Mouse (Mus musculus) spleen, postnatal 14 days (tissue): ENCODE measurements around the gene App.

ENCODE experiments used
- DNase-seq, 2 experiments: peaks; one replicate each; pipeline ENCODE4 v3.0.0; 2021 to 2022; ENCODE audit warnings: low spot score in 2 of 2

App gene

DNA sequence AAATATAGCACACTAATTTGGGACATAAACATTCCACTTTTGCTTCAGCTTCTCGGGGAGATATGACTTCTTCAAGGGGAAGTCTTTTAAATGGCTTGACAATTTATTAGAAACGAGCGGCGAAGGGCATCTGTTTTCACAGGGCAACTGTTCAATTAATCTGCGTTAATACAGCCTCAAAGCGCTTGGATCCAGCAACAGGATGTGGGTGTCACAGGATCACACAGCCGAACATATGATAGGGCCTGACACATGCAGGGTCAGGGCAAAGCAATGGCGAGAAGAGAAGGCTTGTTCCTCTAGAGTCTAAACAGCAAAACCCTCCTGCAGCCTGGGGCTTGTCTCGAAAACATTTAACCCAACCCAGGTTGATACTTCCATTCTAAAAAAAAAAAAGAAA is 22.7 kb downstream of the App start:
- DNase-seq = no peak

DNA sequence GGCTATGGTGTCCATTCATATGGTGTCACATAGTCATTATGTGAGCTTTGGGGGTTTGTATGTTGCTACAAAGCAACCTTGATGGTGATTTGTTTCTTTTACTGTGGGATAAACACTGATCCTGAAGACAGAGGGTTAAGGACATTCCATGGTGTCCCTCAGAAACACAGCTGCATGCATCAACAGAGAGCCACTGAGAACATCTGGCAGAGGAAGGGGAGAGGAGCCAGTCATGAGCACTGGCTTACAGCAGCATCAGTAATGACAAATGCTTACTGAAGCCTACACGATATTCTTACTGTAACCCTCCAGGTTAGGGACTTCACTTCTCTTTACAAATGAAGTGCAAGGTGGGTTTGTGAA is 24.1 kb downstream of the App start:
- DNase-seq = no peak

DNA sequence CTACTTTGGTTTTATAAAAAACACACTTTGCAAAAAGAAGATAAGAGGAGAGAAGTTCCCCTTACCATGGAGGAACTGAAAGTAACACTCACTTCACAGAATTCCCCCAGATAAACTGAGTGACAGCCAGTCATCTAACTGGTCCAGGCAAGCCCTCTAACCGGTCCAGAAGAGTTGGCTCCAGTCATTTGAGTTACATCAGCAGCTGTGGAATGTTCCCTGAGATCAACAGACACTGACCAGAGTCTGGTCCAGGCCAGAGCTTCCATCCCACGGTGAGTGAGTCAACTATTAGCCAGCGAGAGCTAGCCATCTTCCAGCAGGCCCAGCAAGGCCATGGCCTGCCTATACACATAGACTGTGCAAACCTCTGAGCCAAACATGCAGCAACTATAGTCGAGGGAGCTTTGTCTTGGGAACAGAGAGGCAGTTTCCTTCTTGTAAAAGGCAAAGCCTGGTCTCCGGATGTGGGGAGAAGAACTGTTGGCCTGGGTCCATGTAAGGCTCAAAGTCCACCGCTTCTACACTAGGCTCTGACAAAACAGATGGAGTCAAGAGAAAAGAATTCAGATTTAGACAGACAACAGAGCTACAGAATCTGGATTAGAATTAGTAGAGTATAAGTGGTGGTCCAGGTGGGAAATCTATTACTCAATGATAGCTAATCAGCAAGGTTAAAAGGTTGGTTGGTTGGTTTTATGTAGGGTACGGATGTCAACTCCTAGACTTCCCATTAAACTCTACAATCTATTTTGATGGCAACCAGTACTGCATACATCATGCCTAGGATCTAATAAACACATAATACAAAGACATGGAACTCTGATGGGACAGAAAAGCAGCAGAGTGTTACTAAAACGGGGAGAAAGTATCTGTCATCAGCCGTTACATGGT is 24.7 kb downstream of the App start:
- no peak for DNase-seq

DNA sequence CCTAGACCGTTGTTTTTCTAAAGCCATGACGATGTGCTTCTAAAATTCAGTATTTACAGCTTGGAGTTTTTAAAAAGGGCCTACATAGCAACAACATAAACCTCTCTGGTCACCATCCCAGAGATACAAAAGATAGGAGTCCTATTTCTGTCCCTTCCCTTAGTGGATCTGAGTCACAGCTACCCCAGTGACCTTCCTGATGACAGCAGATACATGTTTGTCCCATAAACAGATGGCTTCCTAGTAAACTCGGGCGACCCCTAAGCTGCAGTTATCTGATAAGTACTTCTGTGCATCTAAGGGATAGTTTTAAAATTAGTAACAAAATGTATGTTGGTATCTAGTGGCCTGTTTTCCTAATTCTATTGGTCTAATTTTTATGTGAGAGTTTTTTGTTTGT is 26.1 kb downstream of the App start:
- no peak for DNase-seq

DNA sequence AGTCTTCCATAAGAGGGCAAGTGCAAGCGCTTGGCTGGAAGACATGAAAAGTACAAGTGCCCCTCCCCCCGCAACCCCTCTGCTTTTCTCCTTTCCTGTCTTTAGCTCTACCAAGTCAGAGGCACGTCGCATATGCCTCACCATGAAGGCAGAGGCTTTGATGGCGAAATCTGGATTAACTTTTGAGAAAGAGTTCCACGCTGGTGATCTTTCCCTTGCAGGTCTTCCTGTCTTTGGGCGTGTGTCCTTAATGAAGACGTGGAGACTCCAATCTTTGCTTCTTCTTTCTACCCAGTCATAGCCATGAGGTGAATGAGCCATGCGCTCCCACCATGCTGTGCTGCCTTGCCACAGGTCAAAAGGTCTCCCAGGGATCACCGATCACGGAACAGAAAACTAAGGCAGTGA is 27.8 kb downstream of the App start:
- no peak for DNase-seq

DNA sequence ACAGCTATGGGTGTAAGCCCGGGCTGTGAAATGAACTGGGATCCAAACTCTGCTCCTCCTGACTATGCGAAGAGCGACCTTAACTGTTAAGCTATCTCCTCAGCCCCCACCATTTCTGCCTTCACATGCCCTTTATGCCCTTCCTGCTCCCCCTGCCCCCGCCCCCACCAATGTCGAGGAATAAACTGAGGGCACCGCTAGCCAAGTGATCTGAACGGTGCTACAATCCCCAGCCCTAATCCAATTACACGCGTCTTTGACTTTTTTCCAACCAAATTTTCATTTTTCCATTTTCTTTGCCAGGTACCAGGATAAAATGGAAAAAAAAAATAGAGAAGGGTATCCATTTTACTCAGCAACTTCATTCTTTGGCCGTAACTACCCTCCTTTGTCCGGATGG is 28.2 kb downstream of the App start:
- no peak for DNase-seq

DNA sequence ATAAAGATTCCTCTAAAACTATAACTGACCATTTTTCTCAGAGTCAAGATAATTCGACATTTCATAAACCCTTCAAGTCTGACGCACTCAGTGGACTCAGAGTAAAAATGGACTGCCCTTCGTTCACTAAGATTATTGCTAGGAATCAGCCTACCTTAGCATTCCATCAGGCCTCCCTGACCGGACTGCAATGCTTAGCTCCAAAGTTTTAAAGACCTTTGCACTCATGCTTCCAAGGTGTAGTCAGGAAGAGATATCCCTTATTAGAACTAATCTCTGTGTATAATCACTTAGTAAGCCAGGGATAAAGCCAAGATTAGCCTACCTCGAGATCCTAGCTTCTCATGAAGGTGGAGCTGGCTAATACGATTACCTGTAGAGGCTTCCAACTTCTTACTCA is 29.2 kb downstream of the App start:
- no peak for DNase-seq

DNA sequence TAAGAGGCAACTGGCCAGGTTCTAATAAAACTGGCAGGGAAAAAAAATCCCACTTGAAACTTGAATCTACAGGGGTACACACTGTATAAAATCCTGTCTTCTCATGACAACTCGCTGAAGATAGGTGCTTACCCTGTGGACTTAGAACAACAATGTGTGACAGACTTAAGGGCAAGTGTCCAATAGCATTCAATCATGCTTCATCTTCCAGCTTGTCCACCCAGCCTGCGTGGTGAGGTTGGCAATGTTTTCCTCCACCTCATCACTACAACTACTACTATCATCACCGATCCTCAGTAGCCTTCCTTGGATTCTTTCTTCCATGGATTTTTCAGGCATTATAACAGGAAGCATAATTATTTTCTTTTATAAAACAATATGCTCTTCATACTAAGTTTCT is 29.7 kb downstream of the App start:
- no peak for DNase-seq

DNA sequence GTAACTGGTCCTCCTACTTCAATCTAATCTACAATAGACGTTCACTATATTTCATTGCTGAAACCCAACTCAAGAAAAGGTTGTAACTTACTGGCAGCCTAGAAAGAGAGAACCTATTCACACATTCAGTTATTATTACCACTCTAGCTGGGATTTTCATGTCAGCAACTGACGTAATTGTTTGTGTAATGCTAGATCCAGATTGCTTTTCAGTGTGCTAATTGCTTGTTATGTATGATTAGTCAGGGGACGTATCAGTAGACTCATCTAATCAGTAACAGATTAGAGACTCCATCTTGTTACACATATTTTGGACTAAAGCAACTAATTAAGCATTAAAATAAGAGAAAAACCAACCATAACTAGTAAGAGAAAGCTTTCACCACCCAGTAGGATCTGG is 30.4 kb downstream of the App start:
- no peak for DNase-seq

DNA sequence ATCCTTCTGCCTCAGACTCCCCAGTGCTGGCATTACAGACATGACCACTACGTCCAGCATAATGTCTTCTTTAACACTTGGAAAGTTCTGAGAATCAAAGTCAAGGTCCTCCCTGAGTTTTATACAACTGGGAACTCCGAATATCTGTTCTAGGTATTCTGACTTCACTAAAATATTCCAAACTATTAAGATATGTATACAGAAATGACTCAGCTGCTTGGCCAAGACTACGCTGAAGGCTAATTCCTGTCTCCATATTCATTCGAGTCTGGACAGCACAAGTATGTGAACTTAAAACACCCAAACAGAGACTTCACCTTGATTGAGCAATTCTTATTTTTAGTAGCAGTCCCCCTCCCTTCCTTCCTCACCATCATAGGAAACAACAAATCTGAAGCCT is 32.2 kb downstream of the App start:
- no peak for DNase-seq

DNA sequence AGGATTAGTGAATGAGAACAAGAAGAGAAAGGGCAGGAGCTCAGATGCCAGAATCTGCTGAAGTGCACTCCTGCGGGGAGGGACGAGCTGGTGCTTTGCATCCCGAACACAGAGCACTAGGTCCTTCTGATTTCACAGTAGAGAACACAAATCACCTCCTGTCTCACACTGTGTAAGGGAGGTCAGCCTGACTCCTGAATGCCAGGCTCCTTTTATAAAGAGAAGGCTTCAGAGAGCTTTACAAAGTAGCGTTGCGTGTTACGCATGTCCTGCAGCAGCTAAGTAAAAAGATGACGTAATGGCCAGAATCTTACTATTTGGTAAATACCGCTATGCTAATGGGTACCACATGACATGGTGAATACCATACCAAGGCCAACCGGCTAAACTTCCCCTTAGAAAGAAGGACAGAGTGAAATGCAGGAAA is 34.4 kb downstream of the App start:
- DNase-seq = no peak

DNA sequence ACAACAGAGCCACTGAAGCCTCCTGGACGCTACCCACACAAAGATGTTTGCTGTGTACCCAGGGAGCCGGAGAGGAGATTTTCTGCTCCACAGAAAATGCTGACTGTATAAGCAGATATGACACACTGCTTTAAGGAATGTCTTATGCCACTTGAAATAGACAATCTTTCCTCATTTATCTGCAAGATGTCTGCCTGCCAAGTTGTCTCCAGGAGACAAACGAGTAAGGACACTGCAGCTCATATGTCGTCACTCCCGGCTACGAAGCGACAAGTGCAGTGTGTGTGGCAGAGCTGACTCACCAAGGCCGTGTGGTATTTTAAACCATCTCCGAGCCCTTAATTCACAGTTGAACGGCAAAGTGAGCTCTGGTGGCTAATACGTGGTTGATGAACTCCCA is 36.2 kb downstream of the App start:
- no peak for DNase-seq

DNA sequence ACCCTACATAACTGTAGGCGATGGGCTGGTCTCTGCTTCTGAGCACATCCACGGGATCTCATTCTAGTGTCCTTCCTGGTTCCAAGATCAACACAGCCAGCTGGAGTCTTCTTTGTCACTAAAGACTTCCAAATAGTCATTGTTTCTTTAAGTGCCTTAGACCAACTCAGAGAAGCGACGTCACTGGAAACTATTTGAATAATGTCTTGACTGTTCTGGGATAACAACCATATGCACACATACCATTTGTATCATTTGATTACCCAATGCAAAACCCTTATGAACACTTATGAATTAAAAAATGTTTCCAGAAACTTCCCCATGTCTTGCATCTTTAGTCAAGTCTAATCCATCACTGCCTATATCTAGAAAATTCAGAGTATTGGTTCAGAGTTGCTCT is 37.5 kb downstream of the App start:
- no peak for DNase-seq

DNA sequence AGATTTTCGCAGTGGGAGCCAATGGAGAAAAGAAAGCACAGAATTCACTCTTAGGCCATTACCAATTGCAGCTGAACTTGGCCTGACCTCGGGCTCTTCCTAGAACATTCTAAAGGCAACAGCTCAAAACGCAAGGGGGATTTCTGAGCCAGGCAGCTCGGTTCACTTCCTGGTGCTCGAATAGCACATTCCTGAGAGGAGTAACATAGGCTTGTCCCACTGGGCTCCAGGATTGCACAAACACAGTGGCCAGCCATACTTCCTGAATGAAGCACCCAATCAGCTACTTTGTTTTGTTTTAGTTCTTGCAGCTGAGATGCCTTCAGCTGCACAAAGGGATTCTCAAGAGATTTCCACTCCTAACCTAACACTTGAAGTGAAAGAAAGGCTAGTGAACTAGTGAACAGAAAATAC is 40.1 kb downstream of the App start:
- no peak for DNase-seq

DNA sequence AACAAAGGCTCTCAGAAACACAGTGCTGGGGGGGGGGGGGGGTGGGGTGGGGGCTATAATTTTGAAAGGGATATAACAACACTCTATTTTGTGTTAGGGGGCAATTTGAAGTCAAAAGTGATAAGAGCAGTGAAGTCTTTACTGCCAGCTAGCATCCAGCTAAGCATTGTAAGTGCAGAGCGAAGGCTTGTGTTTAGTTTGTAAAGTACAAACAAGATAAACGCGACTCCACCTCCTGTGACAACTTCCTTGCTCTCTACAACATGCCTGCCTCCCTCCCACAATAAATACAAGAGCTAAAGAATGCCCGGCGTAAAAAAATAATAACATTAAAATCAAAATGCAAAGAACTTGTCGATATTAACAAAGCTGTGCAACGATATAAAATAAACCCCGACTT is 40.5 kb downstream of the App start:
- no peak for DNase-seq

DNA sequence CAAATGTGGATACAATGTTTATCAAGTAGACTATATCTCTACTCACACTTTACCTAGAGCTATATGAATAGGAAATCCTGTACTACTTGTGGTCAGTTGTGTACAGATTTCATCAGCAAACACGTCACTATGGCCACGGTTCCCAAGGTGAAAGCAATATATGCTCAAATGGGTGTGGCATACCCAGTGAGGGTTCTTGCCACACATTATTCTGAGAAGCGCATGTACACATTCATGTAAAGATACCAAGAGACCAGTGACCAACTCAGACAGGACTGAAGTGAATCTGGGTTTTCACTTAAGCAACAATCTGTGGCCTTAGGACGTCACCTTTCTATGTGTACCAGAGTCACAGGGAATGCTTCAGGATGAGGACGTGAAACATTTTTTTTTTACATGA is 41.4 kb downstream of the App start:
- no peak for DNase-seq

DNA sequence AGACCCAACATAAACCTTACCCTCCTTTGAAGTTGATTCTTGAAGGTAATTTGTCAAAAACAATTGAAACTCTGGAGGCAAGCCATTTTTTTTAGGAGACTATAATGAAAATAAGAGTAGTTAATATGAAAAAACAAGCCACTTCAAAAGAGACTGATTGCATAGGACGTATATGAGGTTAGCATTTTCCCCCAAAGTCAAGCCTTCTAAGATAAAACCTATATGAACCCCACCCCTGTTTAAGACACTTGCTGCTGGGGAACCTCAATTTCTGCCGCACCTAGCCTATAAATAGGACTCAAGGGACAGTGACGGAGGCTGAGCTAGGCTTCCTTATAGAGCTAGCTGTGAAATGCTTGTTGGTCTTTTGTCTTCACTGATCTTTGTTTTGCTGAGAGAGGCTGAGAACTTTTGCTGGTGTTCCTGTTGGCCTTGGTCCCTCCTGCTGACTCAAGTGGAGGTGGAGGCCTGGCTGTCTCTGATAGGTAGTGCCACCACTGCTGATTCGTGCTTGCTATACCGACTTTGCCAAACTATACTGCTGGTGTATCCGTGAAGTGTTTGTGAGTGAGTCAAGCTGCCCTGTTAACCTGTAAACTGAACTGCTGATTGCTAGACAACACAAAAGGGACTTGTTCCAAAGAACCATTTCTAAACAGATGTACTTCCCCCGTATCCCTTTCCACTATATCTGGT is 42.6 kb downstream of the App start:
- no peak for DNase-seq

DNA sequence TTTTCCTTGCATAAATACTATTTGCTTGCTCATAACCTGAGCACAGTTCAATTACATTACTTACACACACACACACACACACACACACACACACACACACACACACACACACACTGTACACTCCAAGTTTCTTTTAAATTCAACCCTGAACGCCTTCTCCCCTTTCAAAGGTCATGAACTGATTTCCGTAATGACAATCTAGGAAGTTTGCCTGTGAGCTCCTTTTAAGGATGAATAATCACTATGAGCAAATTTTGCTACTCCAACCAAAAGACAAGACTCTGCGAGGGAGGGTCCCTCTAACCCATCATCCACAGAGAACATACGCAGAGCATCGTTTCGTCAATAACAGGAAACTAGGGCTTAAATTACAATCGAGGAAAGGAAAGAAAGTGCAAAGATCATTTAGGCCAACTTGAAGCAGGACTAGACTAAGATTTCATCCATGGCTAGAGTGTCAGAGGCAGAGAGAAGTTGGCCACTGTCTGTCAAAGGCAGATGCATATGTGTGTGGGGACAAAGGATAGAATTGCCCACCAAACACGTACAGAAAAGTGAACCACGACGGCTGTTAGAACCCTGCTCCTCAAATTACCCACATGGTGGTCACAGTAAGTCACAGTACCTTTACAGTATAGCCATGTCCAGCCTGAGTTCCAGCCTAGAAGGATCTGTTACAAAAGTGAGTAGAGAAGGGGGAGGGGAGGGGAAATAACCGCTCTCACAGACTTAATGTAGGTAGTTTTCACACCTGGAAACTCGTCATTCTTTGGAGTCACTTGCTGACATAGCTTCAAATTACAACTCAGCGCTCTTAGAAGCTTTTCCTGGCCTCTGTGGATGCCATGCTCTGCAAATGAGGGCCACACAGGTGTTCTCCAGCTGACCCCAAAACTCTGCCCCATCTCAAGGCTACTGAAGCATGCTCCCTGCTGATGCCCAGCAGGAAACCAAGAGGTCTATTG is 44.6 kb downstream of the App start:
- DNase-seq = no peak

DNA sequence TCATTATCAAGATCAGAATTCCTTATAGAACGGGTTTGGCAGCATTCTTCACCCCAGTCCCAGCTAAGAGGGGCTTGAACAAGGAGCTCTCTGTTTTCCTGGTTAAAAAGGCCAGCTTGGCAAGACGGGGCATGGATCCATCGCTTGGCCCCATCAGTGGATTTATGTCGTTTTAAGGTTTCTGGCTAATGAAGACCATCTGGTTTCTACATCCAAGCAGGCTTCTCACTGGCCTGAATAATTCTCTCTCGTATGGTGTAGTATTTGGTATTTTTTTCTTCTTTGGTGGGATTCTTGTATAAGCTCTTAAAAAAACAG is 45.3 kb downstream of the App start:
- DNase-seq = no peak

DNA sequence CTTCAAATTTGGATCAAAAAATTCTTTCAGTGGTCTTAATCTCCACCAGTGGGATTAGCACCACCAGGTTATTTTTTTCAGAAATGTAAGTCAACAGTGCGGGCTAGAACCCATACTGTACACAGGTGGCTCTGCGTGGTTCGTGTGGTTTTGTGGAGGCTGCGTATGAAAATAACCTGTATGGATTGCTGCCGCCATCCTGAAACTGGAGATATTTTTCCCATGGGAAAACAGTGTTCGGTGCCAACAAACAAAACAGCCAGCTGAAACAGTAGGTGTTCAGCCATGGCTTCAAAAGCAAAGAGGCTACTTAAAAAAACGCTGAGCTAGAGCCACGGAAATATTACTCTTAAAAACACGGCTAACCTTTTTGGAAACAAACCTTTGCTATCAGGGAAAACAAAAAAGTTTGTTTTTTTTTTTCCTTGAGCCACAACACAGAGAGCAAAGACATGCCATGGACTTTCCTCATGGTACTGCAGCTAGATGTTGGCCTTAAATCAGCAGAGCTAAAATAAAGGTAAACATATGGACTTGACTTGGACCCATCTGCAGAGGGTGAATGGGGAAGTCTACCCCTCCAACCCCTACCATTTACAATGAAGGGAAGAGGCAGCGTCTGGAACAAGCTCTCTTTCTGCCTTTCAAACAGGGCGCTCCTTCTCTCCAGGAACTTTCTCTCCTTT is 45.8 kb downstream of the App start:
- no peak for DNase-seq

DNA sequence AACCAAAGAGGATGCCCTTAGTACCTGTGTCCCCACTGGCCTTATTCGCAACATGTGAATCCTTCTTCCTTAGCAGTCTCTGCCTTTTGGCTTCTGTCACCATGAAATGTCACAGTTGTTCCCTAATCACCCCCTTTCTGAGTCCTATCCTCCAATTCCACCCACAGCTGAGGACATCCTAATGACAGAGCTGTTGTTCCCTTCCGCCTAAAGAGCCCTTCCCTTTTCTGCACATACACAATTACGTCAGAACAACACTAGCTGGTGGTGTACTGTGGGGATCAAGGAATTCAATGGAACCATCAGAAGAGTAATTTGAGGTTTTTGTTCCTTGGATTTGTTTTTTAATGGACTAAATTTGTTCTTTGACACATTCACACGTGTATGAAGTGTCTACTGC is 48.9 kb downstream of the App start:
- no peak for DNase-seq

DNA sequence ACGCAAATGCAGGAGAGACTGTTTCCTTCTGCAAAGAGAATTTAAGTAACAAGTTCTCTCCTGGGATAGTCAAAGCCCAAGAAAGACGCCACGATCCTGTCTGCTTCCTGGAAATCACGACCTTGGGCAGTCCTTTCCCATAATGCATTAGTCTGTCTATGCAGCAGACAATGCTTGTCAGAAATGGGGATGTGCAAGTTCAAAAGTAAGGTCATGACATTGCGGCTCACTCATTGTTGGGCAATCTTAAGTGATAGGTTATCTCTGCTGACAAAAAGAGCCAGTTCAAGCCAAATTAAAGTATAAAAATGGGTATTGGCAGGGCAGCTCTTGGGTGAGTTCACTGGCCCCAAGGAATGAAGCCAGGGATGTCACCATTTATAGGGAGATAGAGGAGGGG is 51.6 kb downstream of the App start:
- no peak for DNase-seq
